Mouse (Mus musculus) G1E (cell line): ENCODE results near the gene Mrpl34.

ENCODE experiments used
- CTCF ChIP-seq: IDR thresholded peaks from 2 replicates; pipeline ENCODE4 v1.5.1; 2012; ENCODE audit warnings: low read depth, low read length, inconsistent platforms, mixed read lengths
- TAL1 ChIP-seq: conservative IDR thresholded peaks from 2 replicates; pipeline ENCODE4 v1.6.1; 2012; ENCODE audit warnings: low read depth, low read length, inconsistent platforms, mixed read lengths

DNA sequence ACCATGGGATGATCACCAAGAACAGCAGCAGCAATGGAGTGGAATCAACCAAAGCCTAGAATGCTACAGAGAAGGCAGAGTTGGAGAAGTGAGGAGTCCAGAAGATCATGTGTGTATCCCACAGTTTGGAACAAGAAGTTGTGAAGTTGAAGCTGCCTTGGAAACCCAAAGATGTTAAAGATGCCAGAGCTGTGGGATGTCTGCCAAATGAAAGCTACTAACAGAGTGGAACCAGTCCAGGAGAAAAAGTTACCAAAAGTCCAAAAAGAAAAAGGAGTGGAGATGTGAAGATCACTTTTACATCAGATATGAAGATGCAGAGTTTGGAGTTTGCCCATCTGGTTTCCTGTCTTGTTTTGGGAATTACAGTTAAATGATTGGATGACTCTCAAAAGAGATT is 42.6 kb upstream of the Mrpl34 start:
- no peak for TF ChIP-seq CTCF
- no peak for TF ChIP-seq TAL1
